In genomic region chr8:83656484-83657246, GRCm38 (mm10) we compare ENCODE assay signal across 11 mouse cellular contexts. TPM values are rescaled to one million over a fixed set of nuclear protein-coding genes. Genes with fewer than 3 reads are reported as not detected.
A peak's percentile ranks its signal among the peaks of the same experiment; 100 is the strongest.
DNase-seq lines count a peak whose midpoint lies in the region; ATAC-seq and TF ChIP-seq lines count a peak whose summit lies in the region.
"Had no signal": no experiment of that assay in that cellular context is flagged by ENCODE, and none has a peak within 500 bp of the region (broad histone marks: within the 10 kb centered on the region; RNA-seq: fewer than 3 reads in every experiment).

No protein-coding gene starts in this region.

- no peak overlapping the region for H3K9ac ChIP-seq in hindbrain, embryonic 11.5 days (ENCODE audit: low read depth, low read length)
- H3K9ac ChIP-seq in liver, postnatal 0 days (replicated peaks), result no peak overlapping the region

- no peak overlapping the region for H3K4me2 ChIP-seq in hindbrain, embryonic 11.5 days (replicated peaks; ENCODE audit: low read depth, low read length)
- no peak overlapping the region for H3K4me2 ChIP-seq in liver, postnatal 0 days (ENCODE audit: low read depth, low read length)

- H3K4me1 ChIP-seq in hindbrain, embryonic 10.5 days (replicated peaks), result peaks cover 49% of the 10 kb centered on the region
- peaks cover 10% of the 10 kb centered on the region; the same call in 1 of the 2 replicates for H3K4me1 ChIP-seq in hindbrain, embryonic 11.5 days (replicated peaks; ENCODE audit: control insufficient read depth, insufficient read depth, low read length)
- peaks cover 84% of the 10 kb centered on the region for H3K4me1 ChIP-seq in E14TG2a.4 (replicated peaks; ENCODE audit: low read depth, low read length)
- peaks cover 33% of the 10 kb centered on the region for H3K4me1 ChIP-seq in liver, postnatal 0 days (ENCODE audit: insufficient read depth)

- DNase-seq in hindbrain, embryonic 10.5 days (ENCODE audit: low spot score), result no peak
- DNase-seq in hindbrain, embryonic 11.5 days (ENCODE audit: low spot score), result no peak
- peak; percentile 63 for DNase-seq in liver, postnatal 0 days
- no peak for DNase-seq in yolk sac, embryonic 10.5 days (ENCODE audit: low spot score)
- DNase-seq in urinary bladder, postnatal 10 days (ENCODE audit: low spot score), result no peak
- DNase-seq in right cerebral cortex, postnatal 4 days, result no peak
- DNase-seq: thymus, postnatal 25 days had no signal

- peaks cover 39% of the 10 kb centered on the region for H3K36me3 ChIP-seq in hindbrain, embryonic 10.5 days
- H3K36me3 ChIP-seq in hindbrain, embryonic 11.5 days (ENCODE audit: control insufficient read depth, insufficient read depth, low read length), result no peaks in the 10 kb centered on the region
- peaks cover 55% of the 10 kb centered on the region for H3K36me3 ChIP-seq in E14TG2a.4 (ENCODE audit: insufficient read depth, low read length)
- H3K36me3 ChIP-seq in liver, postnatal 0 days (replicated peaks; ENCODE audit: insufficient read depth, low read length), result no peaks in the 10 kb centered on the region

- no peak for ATAC-seq in hindbrain, embryonic 11.5 days (ENCODE audit: low FRiP score)
- ATAC-seq in granulocyte monocyte progenitor cell, adult 5-6 weeks (replicated peaks; ENCODE audit: poor library complexity, severe bottlenecking), result 0 out of 2 replicates have a peak, but pooled peaks have one; percentile 8
- ATAC-seq in liver, postnatal 0 days, result peak; percentile 9
- ATAC-seq: Patski had no signal

- 80% methylated on average over 13 of the region's 13 CpGs for WGBS in hindbrain, embryonic 10.5 days
- 77% methylated on average over 13 of the region's 13 CpGs for WGBS in hindbrain, embryonic 11.5 days
- WGBS in liver, postnatal 0 days (ENCODE audit: insufficient replicate concordance), result 44% methylated on average over 13 of the region's 13 CpGs

- no peak; the same call in 1 of the 2 replicates for TF ChIP-seq EP300 in liver, postnatal 0 days (IDR thresholded peaks at IDR 0.05; ENCODE audit: low read depth)

- no peaks in the 10 kb centered on the region for H3K27me3 ChIP-seq in hindbrain, embryonic 10.5 days (ENCODE audit: insufficient read depth, poor library complexity, severe bottlenecking)
- no peaks in the 10 kb centered on the region for H3K27me3 ChIP-seq in hindbrain, embryonic 11.5 days (ENCODE audit: control insufficient read depth, insufficient read depth, low read length)
- H3K27me3 ChIP-seq in E14TG2a.4 (ENCODE audit: insufficient read depth, low read length), result no peaks in the 10 kb centered on the region
- H3K27me3 ChIP-seq in liver, postnatal 0 days (ENCODE audit: insufficient read depth, low read length), result no peaks in the 10 kb centered on the region
- H3K27me3 ChIP-seq: Patski had no signal

- no peak for TF ChIP-seq CTCF in E14TG2a.4 (conservative IDR thresholded peaks at IDR 0.05; ENCODE audit: low read length)
- TF ChIP-seq CTCF in liver, postnatal 0 days (IDR thresholded peaks at IDR 0.05; ENCODE audit: low read depth), result peak; percentile 76

- no peaks in the 10 kb centered on the region for H3K9me3 ChIP-seq in hindbrain, embryonic 10.5 days
- H3K9me3 ChIP-seq in hindbrain, embryonic 11.5 days (ENCODE audit: control insufficient read depth, low read length), result no peaks in the 10 kb centered on the region
- H3K9me3 ChIP-seq in E14TG2a.4 (ENCODE audit: low read length), result no peaks in the 10 kb centered on the region
- H3K9me3 ChIP-seq in liver, postnatal 0 days (ENCODE audit: low read length), result no peaks in the 10 kb centered on the region
- H3K9me3 ChIP-seq: midbrain, embryonic 10.5 days had no signal

- no peak overlapping the region for H3K4me3 ChIP-seq in hindbrain, embryonic 10.5 days
- H3K4me3 ChIP-seq in hindbrain, embryonic 11.5 days (ENCODE audit: low read depth, low read length), result no peak overlapping the region
- H3K4me3 ChIP-seq in E14TG2a.4 (replicated peaks; ENCODE audit: low read length), result peak overlapping the region; percentile 27; the same call in 1 of the 2 replicates
- no peak overlapping the region for H3K4me3 ChIP-seq in liver, postnatal 0 days (ENCODE audit: low read depth, low read length)
- H3K4me3 ChIP-seq: midbrain, embryonic 10.5 days had no signal

- peak overlapping the region; percentile 30; the same call in 1 of the 2 replicates for H3K27ac ChIP-seq in hindbrain, embryonic 10.5 days
- H3K27ac ChIP-seq in hindbrain, embryonic 11.5 days (ENCODE audit: low read depth, low read length), result no peak overlapping the region
- H3K27ac ChIP-seq in liver, postnatal 0 days (ENCODE audit: low read depth), result peak overlapping the region; percentile 51; the same call in 1 of the 2 replicates
- H3K27ac ChIP-seq: midbrain, embryonic 10.5 days had no signal

RNA-seq across cellular contexts. Expression of gene Gipc1, which starts 4.2 kb away (rescaled TPM):
- 221 and 240 TPM in 2 replicates for polyA plus RNA-seq in hindbrain, embryonic 10.5 days (2016; fragmentation: Nextera tagmentation; extraction: Ambion mirVana)
- polyA plus RNA-seq in hindbrain, embryonic 11.5 days (2014; fragmentation: Nextera tagmentation; extraction: Ambion mirVana), result 176 and 182 TPM in 2 replicates
- total RNA-seq in granulocyte monocyte progenitor cell, adult 5-6 weeks (2014; fragmentation: Nextera tagmentation), result 26.7 and 35.0 TPM in 2 replicates
- total RNA-seq in granulocyte monocyte progenitor cell, adult 5-6 weeks (2017), result 19.0 and 19.3 TPM in 2 replicates
- 44.4 and 46.1 TPM in 2 replicates for polyA plus RNA-seq in liver, postnatal 0 days (2015; fragmentation: Nextera tagmentation; extraction: Ambion mirVana)

RNA-seq across cellular contexts. Expression of gene Ptger1, which starts 9.8 kb away (rescaled TPM):
- 0.58 and 0.62 TPM in 2 replicates for polyA plus RNA-seq in hindbrain, embryonic 10.5 days (2016; fragmentation: Nextera tagmentation; extraction: Ambion mirVana)
- polyA plus RNA-seq in hindbrain, embryonic 11.5 days (2014; fragmentation: Nextera tagmentation; extraction: Ambion mirVana), result 0.49 and 1.0 TPM in 2 replicates
- not detected in 2 replicates for total RNA-seq in granulocyte monocyte progenitor cell, adult 5-6 weeks (2014; fragmentation: Nextera tagmentation)
- total RNA-seq in granulocyte monocyte progenitor cell, adult 5-6 weeks (2017), result 0.46 and 0.78 TPM in 2 replicates
- polyA plus RNA-seq in liver, postnatal 0 days (2015; fragmentation: Nextera tagmentation; extraction: Ambion mirVana), result 0.12 and 0.16 TPM in 2 replicates

RNA-seq across cellular contexts. Expression of gene Pkn1, which starts 42.3 kb away (rescaled TPM):
- polyA plus RNA-seq in hindbrain, embryonic 10.5 days (2016; fragmentation: Nextera tagmentation; extraction: Ambion mirVana), result 28.2 and 29.9 TPM in 2 replicates
- polyA plus RNA-seq in hindbrain, embryonic 11.5 days (2014; fragmentation: Nextera tagmentation; extraction: Ambion mirVana), result 21.6 and 22.6 TPM in 2 replicates
- total RNA-seq in granulocyte monocyte progenitor cell, adult 5-6 weeks (2014; fragmentation: Nextera tagmentation), result 40.0 and 66.0 TPM in 2 replicates
- 54.5 and 65.6 TPM in 2 replicates for total RNA-seq in granulocyte monocyte progenitor cell, adult 5-6 weeks (2017)
- 8.5 TPM in 2 replicates for polyA plus RNA-seq in liver, postnatal 0 days (2015; fragmentation: Nextera tagmentation; extraction: Ambion mirVana)

RNA-seq across cellular contexts. Expression of gene Dnajb1, which starts 48.7 kb away (rescaled TPM):
- polyA plus RNA-seq in hindbrain, embryonic 10.5 days (2016; fragmentation: Nextera tagmentation; extraction: Ambion mirVana), result 71.9 and 84.2 TPM in 2 replicates
- 66.1 and 66.7 TPM in 2 replicates for polyA plus RNA-seq in hindbrain, embryonic 11.5 days (2014; fragmentation: Nextera tagmentation; extraction: Ambion mirVana)
- total RNA-seq in granulocyte monocyte progenitor cell, adult 5-6 weeks (2014; fragmentation: Nextera tagmentation), result 25.7 and 31.0 TPM in 2 replicates
- 28.1 and 47.3 TPM in 2 replicates for total RNA-seq in granulocyte monocyte progenitor cell, adult 5-6 weeks (2017)
- 29.4 and 31.6 TPM in 2 replicates for polyA plus RNA-seq in liver, postnatal 0 days (2015; fragmentation: Nextera tagmentation; extraction: Ambion mirVana)

RNA-seq across cellular contexts. Expression of gene Tecr, which starts 48.9 kb away (rescaled TPM):
- polyA plus RNA-seq in hindbrain, embryonic 10.5 days (2016; fragmentation: Nextera tagmentation; extraction: Ambion mirVana), result 714 and 783 TPM in 2 replicates
- 732 and 754 TPM in 2 replicates for polyA plus RNA-seq in hindbrain, embryonic 11.5 days (2014; fragmentation: Nextera tagmentation; extraction: Ambion mirVana)
- total RNA-seq in granulocyte monocyte progenitor cell, adult 5-6 weeks (2014; fragmentation: Nextera tagmentation), result 506 and 549 TPM in 2 replicates
- 230 and 343 TPM in 2 replicates for total RNA-seq in granulocyte monocyte progenitor cell, adult 5-6 weeks (2017)
- polyA plus RNA-seq in liver, postnatal 0 days (2015; fragmentation: Nextera tagmentation; extraction: Ambion mirVana), result 252 and 258 TPM in 2 replicates
